Mouse (Mus musculus): ENCODE measurements around the gene Gm28308.

- TF ChIP-seq JUND (IDR thresholded peaks at IDR 0.05; ENCODE audit: low read depth, low read length) (no peak), USF1 (IDR thresholded peaks at IDR 0.05; ENCODE audit: low read depth, low read length) (no peak)
Observed at GRCm38 (mm10) chr6:52234428-52235140, 21.4 kb upstream of the Gm28308 start.
